Mouse (Mus musculus) heart, adult 8-10 months (tissue): ENCODE results near the gene Arap2. TPM values are rescaled to one million over a fixed set of nuclear protein-coding genes. Genes with fewer than 3 reads are reported as not detected.
"Not testable (repeated sequence)": the region's sequence is repeated elsewhere in the genome, so short reads cannot be mapped to it uniquely, and the experiment has no call there.

Experiments
- DNase-seq: peaks from one replicate; pipeline ENCODE4 v3.0.0; 2022; ENCODE audit warnings: low spot score
- total RNA-seq, 4 experiments: library from RNA; stranded (reverse); gene quantifications; 2 replicates each; pipeline ENCODE4 v1.2.4; 2022

Gene Arap2
- total RNA-seq, 4 experiments from 2014 or later, result 7.5 to 13.9 (median 10.7) TPM

DNA sequence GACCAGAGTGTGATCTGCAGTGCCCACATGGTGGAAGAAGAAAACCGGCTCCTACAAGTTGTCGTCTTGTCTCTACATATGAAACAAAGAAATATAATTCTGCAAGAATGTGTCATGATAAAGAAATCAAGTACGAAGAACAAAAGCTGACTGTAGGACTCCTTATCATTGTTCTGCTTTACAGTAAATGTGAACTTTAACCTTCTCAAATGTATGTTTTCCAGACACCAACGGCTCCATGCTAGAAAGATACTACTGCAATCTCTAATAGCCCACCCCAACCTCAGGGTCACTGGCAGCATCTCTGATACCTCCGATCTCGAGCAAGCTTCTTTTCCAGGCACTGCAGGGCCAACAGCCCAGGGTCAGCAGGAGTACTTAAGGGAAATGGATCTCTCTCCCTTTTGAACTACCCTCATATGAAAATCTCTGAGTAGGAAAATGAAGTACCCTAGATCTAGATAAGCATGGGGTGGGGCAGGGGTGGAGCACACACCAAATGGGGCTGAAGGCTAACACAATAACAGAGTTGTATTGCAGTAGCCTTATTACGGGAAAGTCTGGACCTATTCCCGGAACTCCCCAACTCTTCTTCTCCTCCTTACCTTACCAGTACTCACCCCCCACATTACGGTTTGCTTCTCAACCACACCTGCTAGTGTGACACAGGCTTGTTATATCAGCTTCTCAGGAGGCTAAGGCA lies 22.6 kb downstream of the Arap2 start:
- no peak for DNase-seq

DNA sequence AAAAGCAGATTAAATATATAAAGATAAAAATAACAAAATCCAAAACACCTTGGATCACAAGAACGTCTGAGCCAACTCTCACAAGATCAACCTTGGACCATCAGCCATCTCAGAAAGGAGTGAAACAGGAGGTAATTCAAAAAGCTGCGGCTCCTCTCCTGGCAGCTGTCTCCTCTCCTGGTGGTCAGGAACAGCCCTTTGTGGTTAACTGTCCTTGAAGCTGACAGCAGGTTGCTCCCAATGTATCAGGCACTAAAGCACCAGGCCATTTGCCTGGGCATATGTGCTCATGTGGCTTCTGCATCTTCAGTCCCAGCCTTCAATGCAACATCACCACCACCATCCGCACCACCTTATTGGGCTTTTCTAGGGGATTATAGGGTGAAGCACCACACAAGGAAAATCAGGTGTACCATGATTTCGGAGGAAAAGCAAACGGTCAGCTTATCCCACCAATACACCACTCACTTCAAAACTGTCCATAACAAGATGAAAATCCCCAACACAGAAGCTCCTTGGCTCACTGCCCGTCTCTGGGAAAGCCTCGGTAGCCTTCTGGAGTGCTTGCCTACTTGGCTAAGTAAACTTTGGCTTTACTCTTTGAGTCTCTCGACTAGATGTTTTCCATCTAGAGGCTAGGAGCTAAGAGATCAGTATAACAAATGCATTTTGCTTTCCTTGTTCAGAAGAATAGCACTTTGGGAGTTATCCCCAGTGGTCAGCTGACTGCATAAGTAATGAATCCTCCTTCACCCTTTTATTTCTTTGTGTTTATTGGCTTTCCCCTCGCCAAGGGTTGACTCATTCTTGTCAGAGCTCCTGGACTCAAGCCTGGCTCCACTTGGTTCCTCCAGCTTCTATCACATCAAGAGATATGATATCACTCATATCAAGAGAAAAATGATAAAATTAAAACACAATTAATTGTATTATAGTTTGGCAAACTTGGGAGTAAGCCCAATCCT lies 26.2 kb downstream of the Arap2 start:
- DNase-seq, result no peak

DNA sequence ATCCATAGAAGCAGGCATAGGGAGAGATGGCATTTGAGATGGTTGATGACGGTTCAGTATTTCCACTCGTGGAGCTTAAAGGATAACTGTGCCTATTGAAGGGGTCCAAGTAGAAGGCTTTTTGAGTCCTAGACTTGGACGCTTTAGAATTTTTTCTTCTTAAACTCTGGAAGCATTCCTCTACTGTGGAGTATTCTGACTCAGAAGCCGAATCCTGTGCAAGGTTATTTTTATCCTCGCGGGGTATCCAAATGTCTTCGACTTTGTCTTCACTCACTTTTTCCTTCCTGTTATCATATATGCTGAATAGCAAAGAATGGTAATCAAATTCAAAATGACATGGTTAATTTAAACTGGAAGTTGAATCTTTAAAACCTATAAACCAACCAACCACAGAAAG lies 35.4 kb downstream of the Arap2 start:
- not testable (repeated sequence) for DNase-seq

DNA sequence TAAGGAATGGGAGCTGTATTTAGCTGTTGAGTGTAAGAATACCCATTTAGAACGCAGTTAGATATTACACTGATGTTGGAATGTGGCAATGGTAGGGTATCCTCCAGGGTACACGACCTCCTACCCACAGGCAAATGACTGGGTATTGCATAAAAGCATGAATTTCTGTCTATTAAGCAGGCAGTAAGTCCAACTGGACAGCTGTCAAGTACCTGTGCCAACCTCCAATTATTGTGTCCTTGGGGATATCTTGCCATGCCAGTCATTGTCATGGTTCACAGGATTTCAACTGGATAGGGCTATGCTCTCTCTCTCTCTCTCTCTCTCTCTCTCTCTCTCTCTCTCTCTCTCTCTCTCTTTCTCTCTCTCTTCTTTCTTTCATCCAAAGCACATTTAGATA lies 40.4 kb downstream of the Arap2 start:
- DNase-seq, result no peak

DNA sequence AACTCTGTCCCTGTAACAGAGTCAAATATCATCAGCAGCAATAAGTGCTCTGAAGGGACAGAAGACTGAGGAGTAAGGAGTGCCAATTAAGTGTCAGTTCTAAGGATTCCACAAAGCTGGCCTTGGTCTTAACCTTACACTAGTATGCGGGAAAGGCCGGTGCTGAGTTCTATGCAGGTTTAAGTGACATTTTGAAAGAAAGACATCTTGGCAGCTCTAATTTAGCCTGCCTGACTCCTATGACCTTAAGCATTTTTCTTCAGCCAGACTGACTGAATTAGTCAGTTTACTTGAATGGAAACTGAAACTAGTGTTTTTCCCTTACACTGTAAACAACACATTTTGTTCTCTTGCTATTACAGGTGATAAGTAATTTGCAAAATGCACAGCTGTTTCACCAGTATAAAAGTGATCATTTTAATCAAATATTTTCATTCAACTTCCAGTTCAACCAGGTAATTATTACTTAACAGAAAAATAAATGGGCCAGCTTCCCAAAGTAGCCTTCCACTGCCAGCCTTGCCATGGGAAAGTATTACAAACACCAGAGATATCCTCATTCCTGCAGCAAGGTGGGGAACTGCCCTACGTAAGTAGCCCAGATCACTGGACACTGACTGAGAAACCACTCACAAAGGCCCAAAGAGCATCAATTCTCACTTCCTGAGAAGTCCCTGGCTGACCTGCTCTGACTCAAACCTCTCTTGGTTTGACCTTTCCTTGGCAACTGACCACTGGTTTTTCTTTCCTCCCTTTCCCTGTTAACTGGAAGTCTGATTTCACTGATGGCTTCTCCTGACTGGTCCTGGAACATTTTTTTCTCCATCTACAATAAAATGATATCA lies 42.5 kb downstream of the Arap2 start:
- DNase-seq, result no peak

DNA sequence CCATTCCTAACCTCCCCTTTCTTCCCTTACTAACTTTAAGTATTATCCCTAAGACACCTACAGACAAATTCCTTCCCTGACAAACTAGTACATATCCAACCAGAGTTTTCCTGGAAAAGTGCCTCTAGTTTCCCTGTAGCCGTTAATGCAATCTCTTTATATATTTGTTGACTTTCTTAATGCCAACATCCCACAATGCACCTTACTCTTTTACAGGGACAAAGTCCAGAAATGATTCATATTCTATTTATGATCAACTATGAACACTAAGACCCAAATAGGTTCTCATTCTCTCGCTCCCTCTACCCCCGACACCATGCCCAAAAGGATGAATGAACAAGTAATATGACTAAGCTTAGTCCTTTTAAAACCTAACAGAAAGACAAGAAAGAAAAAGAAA lies 49.5 kb downstream of the Arap2 start:
- DNase-seq, result no peak

DNA sequence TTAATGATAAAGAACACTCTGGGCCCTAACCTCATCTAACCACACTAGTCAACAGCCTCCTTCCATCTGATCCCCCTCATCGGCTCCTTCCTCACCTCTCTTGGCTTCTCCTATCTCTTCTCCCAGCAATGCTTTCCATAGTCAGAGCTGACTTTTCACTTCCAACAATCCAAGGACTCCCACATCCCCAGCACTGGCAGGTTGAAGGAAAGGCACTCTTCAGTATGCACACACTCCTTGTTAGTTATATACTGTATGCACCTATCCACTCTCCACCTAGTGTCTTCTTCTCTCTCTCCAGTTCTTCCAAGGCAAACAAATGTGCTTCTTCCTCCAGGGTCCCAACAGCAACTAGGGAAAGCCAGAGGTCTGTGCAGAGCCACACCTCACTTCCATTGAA lies 50.0 kb downstream of the Arap2 start:
- no peak for DNase-seq

DNA sequence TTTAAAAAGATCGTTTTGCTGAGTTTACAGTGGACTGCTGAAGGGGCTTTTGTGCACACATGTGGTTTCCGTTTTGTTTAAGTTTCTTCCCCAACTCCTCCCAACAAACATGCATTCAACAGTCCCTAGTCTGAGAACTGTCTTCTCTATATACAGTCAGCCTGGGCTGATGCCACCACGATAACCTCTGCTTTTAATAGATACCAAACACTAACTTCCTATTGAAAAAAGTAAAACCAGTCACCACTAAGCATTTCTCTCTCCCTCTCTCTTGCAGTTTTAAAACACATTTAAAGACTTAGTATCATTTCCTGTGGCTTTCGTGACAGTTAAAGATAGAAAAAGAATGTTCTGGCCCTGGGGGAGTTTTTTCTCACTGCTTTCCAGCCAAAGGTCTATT lies 50.5 kb downstream of the Arap2 start:
- peak; percentile 9 for DNase-seq

DNA sequence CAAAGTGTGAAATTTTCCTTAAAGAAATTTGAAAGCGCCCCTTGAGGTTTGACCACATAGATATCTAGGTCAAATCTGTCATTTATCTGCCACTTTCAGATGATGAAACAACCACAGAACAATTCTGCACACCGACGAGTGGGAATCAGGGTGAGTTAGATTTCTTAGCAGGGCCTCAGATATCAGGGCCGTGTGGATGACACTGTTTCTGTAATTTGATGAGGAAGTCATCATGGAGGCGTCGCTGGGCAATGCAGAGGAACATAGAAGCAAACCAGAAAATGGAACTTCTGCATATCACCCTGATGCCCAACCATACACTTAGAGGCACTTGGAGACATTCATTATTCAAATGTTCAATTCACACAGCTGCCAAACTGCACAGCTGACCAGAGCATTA lies 55.0 kb downstream of the Arap2 start:
- DNase-seq, result no peak

DNA sequence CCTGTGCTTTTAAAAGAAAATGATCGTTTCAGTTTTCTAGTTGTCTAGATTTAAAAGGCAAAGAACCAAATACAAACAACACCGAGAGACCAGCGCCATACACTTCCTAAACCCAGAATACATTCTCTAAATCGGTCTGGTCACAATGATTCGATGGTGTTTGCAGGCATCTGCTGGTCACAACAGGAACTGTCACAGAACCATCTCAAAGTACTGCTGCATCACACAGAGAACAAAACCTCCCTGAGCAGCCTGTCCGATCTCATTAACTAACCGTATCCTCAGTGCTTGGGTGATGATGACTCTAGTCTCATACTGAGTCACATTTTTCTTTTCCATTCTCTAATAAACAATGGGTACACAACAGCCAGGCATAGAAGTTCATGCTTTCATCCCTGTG lies 59.1 kb downstream of the Arap2 start:
- DNase-seq, result no peak

DNA sequence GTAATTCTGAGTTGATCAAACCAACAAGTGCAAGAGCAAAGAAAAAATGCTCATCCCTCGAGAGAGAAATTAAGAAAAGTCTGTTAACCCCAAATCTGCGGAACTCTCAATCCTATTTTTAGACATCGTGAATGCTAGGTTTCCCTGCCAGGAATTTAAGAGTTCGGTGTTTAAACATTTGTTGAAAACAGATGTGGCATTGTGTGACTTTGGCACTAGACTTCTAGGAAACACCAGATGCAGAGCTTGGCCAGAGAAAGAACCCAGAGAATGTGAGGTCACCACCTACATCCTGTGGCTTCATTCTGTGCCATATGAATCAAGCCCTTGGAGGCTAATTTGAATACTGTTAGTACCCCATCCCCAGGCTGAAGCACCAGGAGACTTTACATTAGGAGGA lies 76.0 kb downstream of the Arap2 start:
- no peak for DNase-seq

DNA sequence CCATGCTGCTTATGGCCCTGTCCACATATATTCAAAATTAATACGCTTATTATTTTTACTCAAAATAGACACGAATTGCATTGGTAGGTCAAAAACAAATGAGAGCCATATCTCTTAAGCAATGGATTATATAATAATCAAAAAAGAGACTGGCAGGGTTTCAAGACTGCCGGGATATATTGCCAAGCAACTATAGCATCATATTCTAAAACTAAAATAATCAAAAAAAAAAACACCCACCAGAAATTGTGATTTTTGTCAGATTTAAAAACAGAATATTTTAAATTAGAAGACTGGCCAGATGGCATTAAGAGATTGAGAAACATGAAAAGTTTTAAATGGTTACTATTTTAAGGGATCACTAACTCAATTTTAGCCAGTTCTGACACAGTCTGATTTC lies 82.2 kb downstream of the Arap2 start:
- DNase-seq, result no peak

DNA sequence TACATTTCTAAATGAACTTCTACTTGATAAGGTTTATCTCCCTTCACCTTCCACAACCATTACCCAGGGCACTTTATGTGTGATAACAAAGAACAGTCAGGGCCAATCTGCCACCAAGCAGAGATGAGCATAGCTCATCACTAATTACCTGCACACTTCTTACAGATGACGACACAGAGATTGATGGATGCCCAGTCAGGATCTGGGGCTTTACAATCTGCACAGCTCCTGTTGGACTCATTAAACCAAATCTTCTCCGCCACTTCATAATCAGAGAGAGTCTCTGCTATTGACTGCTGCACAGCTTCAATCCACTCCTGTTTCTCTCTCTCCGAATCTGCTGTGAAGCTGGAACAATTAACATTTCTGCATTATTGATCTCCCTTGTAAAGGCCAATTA lies 82.8 kb downstream of the Arap2 start:
- DNase-seq, result no peak

DNA sequence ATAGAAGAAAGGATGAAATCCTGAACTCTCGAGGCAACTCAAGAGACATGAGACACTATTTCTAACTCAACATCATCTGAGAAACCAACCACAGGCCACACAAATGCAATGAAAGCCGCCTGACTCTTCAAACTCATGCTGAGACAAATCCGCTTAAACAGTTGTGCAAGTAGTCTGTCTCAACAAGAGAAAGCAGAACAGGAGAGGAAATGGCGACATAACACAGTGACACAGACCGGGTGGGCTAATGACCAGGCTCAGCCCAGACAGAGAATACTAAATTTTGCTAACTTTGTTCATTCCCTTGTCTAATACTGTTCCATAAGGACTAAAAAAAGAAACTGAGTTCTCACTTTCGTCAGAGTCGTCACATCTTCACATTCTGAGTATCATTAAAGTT lies 88.6 kb downstream of the Arap2 start:
- no peak for DNase-seq

DNA sequence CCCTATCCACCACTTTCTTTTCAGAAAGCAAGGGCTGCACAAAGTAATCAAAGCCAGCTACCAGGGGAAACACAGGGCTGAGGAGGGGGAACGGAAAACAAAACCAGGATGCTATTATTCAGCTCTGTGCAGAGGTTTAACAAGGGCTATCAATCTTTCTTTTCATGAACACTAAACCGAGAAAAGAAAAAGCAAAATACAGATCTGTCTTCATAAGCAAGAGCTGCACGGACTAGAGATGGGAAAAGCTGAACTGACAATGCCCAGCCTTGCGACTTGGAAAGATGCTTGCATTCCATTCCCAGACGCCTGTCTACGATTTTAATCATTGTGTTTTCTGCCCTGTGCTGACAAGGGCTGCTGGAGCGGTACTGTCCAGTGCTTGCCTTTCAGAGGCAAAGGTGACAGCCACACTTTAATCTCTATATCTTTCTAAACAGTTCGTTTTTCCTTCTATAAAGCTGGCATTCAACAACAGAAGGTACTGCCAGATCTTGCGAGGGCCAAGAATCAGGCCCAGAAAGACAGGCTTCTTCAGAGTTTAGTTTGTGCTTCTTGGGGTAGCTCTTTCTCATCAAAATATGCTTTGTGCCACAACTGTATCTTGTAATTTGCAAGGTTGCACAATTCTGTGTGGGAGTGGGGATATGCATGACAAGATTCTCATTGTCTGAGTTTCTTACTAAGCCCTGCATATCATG lies 93.1 kb downstream of the Arap2 start:
- DNase-seq, result no peak

DNA sequence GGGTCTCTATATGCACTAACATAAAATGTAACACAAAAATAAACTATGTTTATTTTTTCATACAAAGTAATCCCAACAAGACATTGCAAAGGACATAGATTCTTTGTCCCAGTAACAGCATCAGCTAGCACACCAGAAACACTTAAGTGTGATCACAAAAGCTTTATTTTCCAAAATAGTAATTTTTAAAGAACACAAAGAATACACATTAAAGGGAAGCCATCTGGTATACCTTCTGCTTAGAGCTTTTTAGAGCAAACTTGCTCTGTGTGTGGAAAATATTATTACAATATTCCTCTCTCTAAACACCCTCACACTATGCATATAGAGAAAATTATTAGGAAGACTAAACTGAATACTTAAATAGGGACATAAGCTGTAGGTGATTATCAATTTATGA lies 100.6 kb downstream of the Arap2 start:
- no peak for DNase-seq

DNA sequence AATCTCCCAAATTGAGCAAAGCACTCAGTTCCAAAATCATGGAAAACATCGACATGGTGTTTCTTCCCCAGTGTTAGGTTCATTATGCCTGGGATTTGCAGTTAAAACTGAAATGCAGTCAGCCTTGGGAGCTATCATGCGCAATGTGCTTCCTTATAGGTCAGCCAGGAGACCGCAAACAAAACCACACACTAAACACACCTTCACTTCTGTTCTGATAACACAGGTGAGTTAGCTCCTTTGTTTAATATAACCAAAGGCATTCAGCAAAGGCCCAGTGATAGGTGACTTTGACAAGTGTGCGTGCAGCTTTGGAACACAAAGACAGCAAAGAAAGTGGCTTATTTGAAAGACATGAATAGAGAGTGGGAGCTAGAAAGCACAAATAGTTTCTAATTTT lies 101.1 kb downstream of the Arap2 start:
- DNase-seq, result no peak

DNA sequence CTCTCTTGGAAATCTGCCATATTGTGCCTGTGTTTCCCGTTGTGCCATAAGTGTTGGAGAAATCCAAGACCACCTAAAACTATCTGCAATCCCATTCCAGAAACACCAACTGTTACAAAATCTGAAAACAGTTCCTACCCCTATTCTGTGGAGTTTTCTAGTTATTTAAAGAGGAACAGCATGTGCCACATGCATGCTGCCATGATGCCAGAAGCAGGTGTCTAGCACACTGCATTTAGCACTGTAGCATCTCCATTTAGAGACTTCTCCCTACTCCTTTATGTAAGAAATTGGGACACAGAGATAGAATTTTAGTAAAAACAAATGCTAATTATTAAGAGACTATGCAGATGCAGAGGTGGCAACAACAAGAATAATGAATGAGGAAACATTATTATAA lies 102.8 kb downstream of the Arap2 start:
- no peak for DNase-seq

DNA sequence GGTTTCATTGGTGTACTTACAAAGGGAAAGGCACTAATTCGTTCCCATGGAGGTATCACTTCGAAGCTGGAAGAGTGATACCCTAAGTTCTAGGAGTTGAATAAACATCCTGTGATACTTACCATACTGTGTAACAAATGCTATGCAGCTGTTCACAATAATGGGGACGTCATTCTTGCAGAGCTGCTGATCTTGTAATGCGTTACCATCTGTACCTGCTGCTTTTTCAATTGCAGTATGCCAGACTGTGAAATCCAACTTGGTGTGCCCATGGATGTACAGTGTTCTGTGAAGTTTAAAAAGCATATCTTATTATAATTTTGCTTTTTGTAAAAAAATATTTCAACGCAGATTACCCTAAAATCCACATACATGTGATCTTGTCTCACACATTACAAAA lies 112.0 kb downstream of the Arap2 start:
- DNase-seq, result no peak

DNA sequence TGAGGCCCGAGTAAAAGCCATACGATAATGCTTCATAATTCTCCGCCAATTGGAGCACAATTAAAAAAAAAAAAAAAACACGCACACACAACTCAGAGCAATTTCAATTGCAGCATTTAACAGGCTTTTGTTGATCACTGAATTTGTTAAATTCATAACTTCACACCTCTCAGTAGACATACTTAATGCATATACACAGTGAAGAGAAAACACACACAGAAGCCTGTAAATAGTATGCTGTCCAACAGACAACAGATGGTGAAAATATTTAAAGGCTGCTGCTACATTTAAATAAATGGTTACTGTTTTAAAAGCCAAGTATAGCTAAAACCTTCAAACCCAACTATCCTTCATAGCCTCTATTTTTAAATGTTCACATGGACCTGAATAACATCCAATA lies 123.6 kb downstream of the Arap2 start:
- DNase-seq, result no peak

DNA sequence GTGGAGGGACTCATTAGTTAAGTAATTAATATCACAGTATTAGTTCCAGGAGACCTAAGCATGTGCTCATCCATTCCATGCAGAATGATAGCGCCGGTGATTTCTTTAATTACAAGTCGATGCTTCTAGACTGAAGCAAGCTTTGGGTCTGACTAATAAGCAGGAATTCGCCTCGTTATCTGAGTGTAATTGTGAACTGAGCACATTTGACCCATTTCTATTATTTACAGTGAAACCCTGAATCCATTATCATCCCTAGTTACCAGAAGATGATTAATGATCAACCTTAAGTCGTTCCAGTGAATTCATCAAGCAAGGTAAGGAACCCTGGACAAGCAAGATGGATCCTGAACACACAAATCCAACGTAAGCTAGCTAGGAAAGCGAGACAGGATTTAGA lies 125.5 kb downstream of the Arap2 start:
- DNase-seq, result no peak

DNA sequence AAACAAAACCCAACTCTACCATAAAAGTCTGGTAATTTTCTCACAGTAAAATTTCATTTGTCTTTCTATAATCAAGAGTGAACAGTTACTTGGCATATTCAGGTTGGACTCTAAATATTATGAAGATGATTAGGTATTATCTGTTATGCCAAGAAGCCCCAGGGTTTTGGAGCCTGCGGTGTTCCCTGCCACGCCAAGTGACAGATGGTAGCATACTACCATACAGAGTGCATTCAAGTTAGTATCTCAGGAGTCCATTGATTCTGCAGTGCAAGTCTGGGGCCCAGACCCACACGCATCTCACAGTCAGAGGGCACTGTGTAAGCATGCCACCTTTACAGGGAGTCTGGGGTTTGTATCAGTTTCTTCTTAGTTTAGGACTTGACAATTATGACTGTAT lies 129.6 kb downstream of the Arap2 start:
- no peak for DNase-seq
